In genomic region chr15:62158875-62159675, GRCm38 (mm10) we compare ENCODE assay signal across 18 mouse cellular contexts.
DNase-seq lines count a peak whose midpoint lies in the region; ATAC-seq and TF ChIP-seq lines count a peak whose summit lies in the region.
"Had no signal": no experiment of that assay in that cellular context is flagged by ENCODE, and none has a peak within 500 bp of the region (broad histone marks: within the 10 kb centered on the region; RNA-seq: fewer than 3 reads in every experiment).

No protein-coding gene starts in this region.

- TF ChIP-seq EP300 in CH12.LX (IDR thresholded peaks at IDR 0.05; ENCODE audit: low read length) = peak; percentile 35; the same call in 1 of the 2 replicates

- WGBS in liver, embryonic 15.5 days (ENCODE audit: insufficient replicate concordance) = 22% methylated on average over 8 of the region's 8 CpGs

- H3K4me1 ChIP-seq in CH12.LX (ENCODE audit: control insufficient read depth in 1 of 2, insufficient read depth in 2 of 2) = peaks cover 40 to 97% of the 10 kb centered on the region in 2 experiments
- H3K4me1 ChIP-seq in liver, embryonic 15.5 days (replicated peaks) = peaks cover 81% of the 10 kb centered on the region
- H3K4me1 ChIP-seq: hindbrain, embryonic 12.5 days; limb, embryonic 12.5 days had no signal

- H3K4me3 ChIP-seq in CH12.LX (replicated peaks in 1 of 3; ENCODE audit: low read depth in 2 of 3, low read length in 2 of 3, poor library complexity in 1 of 3) = no peak overlapping the region
- peak overlapping the region; percentile 24 for H3K4me3 ChIP-seq in liver, embryonic 15.5 days (replicated peaks)
- H3K4me3 ChIP-seq: heart, embryonic 13.5 days; hindbrain, embryonic 12.5 days; left cerebral cortex, adult 2 months; limb, embryonic 12.5 days had no signal

- no peak for TF ChIP-seq CTCF in CH12.LX (conservative IDR thresholded peaks at IDR 0.05 in 1 of 2, IDR thresholded peaks at IDR 0.05 in 1 of 2; ENCODE audit: low read depth in 2 of 2, low read length in 2 of 2)

- dilution Hi-C loops in CH12.LX (cut with MboI; ENCODE audit: extremely low pct_ligation_motif_present, extremely low pct_unique_long_range_greater_than_20kb, low sequenced_read_pairs) = no loop called here

- TF ChIP-seq RAD21 in CH12.LX (IDR thresholded peaks at IDR 0.05; ENCODE audit: low read depth, low read length) = no peak

- peaks cover 43 to 95% of the 10 kb centered on the region in 2 experiments for H3K36me3 ChIP-seq in CH12.LX (replicated peaks in 1 of 2; ENCODE audit: control insufficient read depth in 1 of 2, insufficient read depth in 1 of 2, low read length in 1 of 2)
- H3K36me3 ChIP-seq in liver, embryonic 15.5 days (replicated peaks) = no peaks in the 10 kb centered on the region
- H3K36me3 ChIP-seq: heart, embryonic 13.5 days; hindbrain, embryonic 12.5 days; limb, embryonic 12.5 days had no signal

- H3K9ac ChIP-seq in CH12.LX (ENCODE audit: insufficient read depth, low read depth) = no peak overlapping the region
- H3K9ac ChIP-seq in liver, embryonic 15.5 days = peak overlapping the region; percentile 39
- H3K9ac ChIP-seq: heart, embryonic 13.5 days; hindbrain, embryonic 12.5 days; limb, embryonic 12.5 days had no signal

- peak overlapping the region; percentile 11; the same call in 1 of the 2 replicates for H3K27ac ChIP-seq in CH12.LX (ENCODE audit: insufficient read depth, low read depth)
- peak overlapping the region; percentile 89 for H3K27ac ChIP-seq in liver, embryonic 15.5 days (replicated peaks)
- H3K27ac ChIP-seq: heart, embryonic 13.5 days; hindbrain, embryonic 12.5 days; left cerebral cortex, adult 2 months; limb, embryonic 12.5 days had no signal

- H3K79me2 ChIP-seq in CH12.LX (replicated peaks; ENCODE audit: control insufficient read depth, extremely low read depth, insufficient read depth, poor library complexity, severe bottlenecking) = peaks cover 95% of the 10 kb centered on the region

- no peaks in the 10 kb centered on the region for H3K9me3 ChIP-seq in CH12.LX (replicated peaks; ENCODE audit: low read length)
- H3K9me3 ChIP-seq in liver, embryonic 15.5 days (replicated peaks) = no peaks in the 10 kb centered on the region
- H3K9me3 ChIP-seq: heart, embryonic 13.5 days; hindbrain, embryonic 12.5 days; limb, embryonic 12.5 days had no signal

- H3K4me2 ChIP-seq in CH12.LX (ENCODE audit: insufficient read depth, low read depth, poor library complexity, severe bottlenecking) = no peak overlapping the region
- peak overlapping the region; percentile 62 for H3K4me2 ChIP-seq in liver, embryonic 15.5 days
- H3K4me2 ChIP-seq: heart, embryonic 13.5 days; hindbrain, embryonic 12.5 days; limb, embryonic 12.5 days; midbrain, embryonic 11.5 days had no signal

- in situ Hi-C loops in CH12.LX (cut with MboI; ENCODE audit: low pct_ligation_motif_present, low pct_unique_long_range_greater_than_20kb, low sequenced_read_pairs) = no loop called here

- no peaks in the 10 kb centered on the region for H3K27me3 ChIP-seq in CH12.LX (replicated peaks)
- H3K27me3 ChIP-seq in liver, embryonic 15.5 days = no peaks in the 10 kb centered on the region
- H3K27me3 ChIP-seq: heart, embryonic 13.5 days; hindbrain, embryonic 12.5 days; limb, embryonic 12.5 days had no signal

- peak; percentile 84 for ATAC-seq in erythroblast, adult 5-6 weeks (replicated peaks; ENCODE audit: low FRiP score, poor library complexity, severe bottlenecking)
- ATAC-seq in liver, embryonic 15.5 days (ENCODE audit: insufficient read depth) = peak; percentile 97
- ATAC-seq: lung, postnatal 0 days had no signal

- DNase-seq in 416B (ENCODE audit: low read depth) (peak; percentile 47), CH12.LX (ENCODE audit: extremely low read depth) (no peak)
- DNase-seq in ovary, postnatal 10 days (ENCODE audit: low spot score) = no peak
- no peak for DNase-seq in cerebellum, postnatal 10 days
- no peak for DNase-seq in kidney, adult 8-10 months
- no peak for DNase-seq in right cerebral cortex, adult 2 months (ENCODE audit: low spot score in 2 of 2)
- DNase-seq: adrenal gland, adult 2 months; cerebellum, adult 11 months; kidney, adult 18-20 months; thymus, postnatal 25 days had no signal

- TF ChIP-seq POLR2A in CH12.LX (IDR thresholded peaks at IDR 0.05; ENCODE audit: low read depth, low read length) = no peak

TF ChIP-seq in CH12.LX, 34 proteins besides CTCF, POLR2A, EP300 and RAD21:
- TF ChIP-seq MEF2A (IDR thresholded peaks at IDR 0.05; ENCODE audit: borderline replicate concordance, low read depth, low read length) (no peak), JUND (conservative IDR thresholded peaks at IDR 0.05; ENCODE audit: low read depth, low read length) (no peak), TBP (conservative IDR thresholded peaks at IDR 0.05; ENCODE audit: low read depth, low read length) (no peak), TCF12 (IDR thresholded peaks at IDR 0.05; ENCODE audit: low read depth, low read length) (no peak), ELF1 (IDR thresholded peaks at IDR 0.05; ENCODE audit: low read depth, low read length) (no peak), MYC (IDR thresholded peaks at IDR 0.05; ENCODE audit: low read depth, low read length) (no peak), CHD2 (IDR thresholded peaks at IDR 0.05; ENCODE audit: low read length) (no peak), NRF1 (IDR thresholded peaks at IDR 0.05; ENCODE audit: low read depth, low read length) (no peak), SMC3 (IDR thresholded peaks at IDR 0.05; ENCODE audit: low read depth, low read length) (no peak), MXI1 (IDR thresholded peaks at IDR 0.05; ENCODE audit: low read depth, low read length) (no peak), RCOR1 (conservative IDR thresholded peaks at IDR 0.05; ENCODE audit: low read depth, low read length) (no peak), ZNF384 (IDR thresholded peaks at IDR 0.05; ENCODE audit: low read depth, low read length) (no peak), E2F4 (IDR thresholded peaks at IDR 0.05; ENCODE audit: insufficient replicate concordance, low read depth, low read length) (no peak), ETS1 (conservative IDR thresholded peaks at IDR 0.05; ENCODE audit: low read depth, low read length) (no peak), ZKSCAN1 (IDR thresholded peaks at IDR 0.05; ENCODE audit: borderline replicate concordance, low read depth, low read length) (no peak), IRF4 (IDR thresholded peaks at IDR 0.05; ENCODE audit: low read depth, low read length) (no peak), KAT2A (IDR thresholded peaks at IDR 0.05; ENCODE audit: insufficient replicate concordance, low read length) (no peak), USF2 (conservative IDR thresholded peaks at IDR 0.05; ENCODE audit: low read depth, low read length) (no peak), CHD1 (IDR thresholded peaks at IDR 0.05; ENCODE audit: low read depth, low read length) (no peak), UBTF (IDR thresholded peaks at IDR 0.05; ENCODE audit: low read depth, low read length) (no peak)
